Mouse (Mus musculus): ENCODE data around the gene Cldn7. TPM values are rescaled to one million over a fixed set of nuclear protein-coding genes. Genes with fewer than 3 reads are reported as not detected.

Cldn7 gene
- total RNA-seq, 1 experiment = 24.9 TPM

DNA sequence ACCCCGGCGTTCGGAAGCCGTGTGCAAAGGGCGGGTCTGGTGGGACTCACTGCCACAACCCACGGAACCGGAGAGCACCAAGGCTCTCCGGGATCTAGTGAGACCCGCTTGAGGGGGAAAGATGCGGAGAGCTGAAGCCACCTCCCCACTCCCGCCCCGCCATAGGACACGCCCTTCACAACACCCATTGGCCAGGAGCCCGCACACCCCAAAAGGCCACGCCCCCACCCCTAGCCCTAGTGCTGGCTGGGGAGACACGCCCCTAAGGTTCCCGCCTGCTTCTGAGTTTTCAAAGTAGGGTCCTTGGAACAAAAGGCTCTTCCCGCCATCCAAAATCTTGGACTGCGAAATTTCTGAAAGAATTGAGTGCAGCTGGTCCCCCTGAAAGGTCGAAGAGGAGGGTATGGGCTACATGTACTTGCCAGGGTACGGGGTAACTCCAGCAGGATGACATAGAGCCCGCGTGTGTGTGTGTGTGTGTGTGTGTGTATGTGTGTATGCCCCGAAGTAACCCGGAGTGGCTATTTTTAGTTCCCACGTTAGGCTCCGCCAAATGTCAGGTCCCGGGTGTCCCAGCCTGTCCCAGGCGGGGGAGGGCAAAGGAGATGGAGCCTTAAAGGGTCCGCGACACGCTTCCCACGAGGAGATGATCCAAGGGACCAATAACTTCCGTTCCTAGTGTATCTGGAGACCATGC lies 16.4 kb upstream of the Cldn7 start, which contains the start of gene Slc2a4:
Gene Slc2a4, minus strand, starts transcription at position 123 of the 697 bp plus-strand sequence.
- Histone ChIP-seq H3K4me1 (ENCODE audit: control insufficient read depth in 2 of 2, insufficient read depth in 2 of 2, low read length in 2 of 2, poor library complexity in 1 of 2) (peaks cover 0 to 12% of the 10 kb centered on the region in 2 experiments; a peak in 1 of 4 replicates), H3K4me3 (ENCODE audit: insufficient read depth in 1 of 2, low read depth in 1 of 2, low read length in 2 of 2, poor library complexity in 1 of 2, severe bottlenecking in 1 of 2) (peak within 1 kb of the TSS; percentile 58 to 89), H3K9me3 (ENCODE audit: control insufficient read depth, insufficient read depth, low read depth, low read length) (no peaks in the 10 kb centered on the region), H3K36me3 (ENCODE audit: control insufficient read depth, insufficient read depth, low read length, poor library complexity, severe bottlenecking) (no peaks in the 10 kb centered on the region; the same call in 1 of the 2 replicates), H3K9ac (ENCODE audit: insufficient read depth, low read depth, low read length, poor library complexity, severe bottlenecking) (peak within 1 kb of the TSS; percentile 44), H3K27ac (ENCODE audit: insufficient read depth, low read depth, low read length, poor library complexity, severe bottlenecking) (no peak within 1 kb of the TSS)
- in situ Hi-C loops (cut with MboI; ENCODE audit: low sequenced_read_pairs in 2 of 2, unreplicated experiment in 2 of 2) = no loop called here
- DNase-seq (ENCODE audit: low read depth, low spot score) = peak; percentile 96
- TF ChIP-seq ZC3H11A (IDR thresholded peaks at IDR 0.05; ENCODE audit: borderline replicate concordance, low read depth, low read length) = no peak
- TF ChIP-seq HCFC1 (IDR thresholded peaks at IDR 0.05; ENCODE audit: borderline replicate concordance, insufficient read depth, low read length) = no peak
- TF ChIP-seq ZNF384 (IDR thresholded peaks at IDR 0.05; ENCODE audit: low read depth, low read length) = no peak
- no peak for TF ChIP-seq MAFK (IDR thresholded peaks at IDR 0.05; ENCODE audit: insufficient read depth, low read depth, low read length)
- TF ChIP-seq CHD2 (IDR thresholded peaks at IDR 0.05; ENCODE audit: low read depth, low read length) = no peak

- DNase-seq (ENCODE audit: low read depth, low spot score) = peak; percentile 92
- H3K9me3 ChIP-seq (ENCODE audit: control insufficient read depth, insufficient read depth, low read depth, low read length) = no peaks in the 10 kb centered on the region
- H3K36me3 ChIP-seq (ENCODE audit: control insufficient read depth, insufficient read depth, low read length, poor library complexity, severe bottlenecking) = no peaks in the 10 kb centered on the region; the same call in 1 of the 2 replicates
- peak overlapping the region; percentile 44 for H3K9ac ChIP-seq (ENCODE audit: insufficient read depth, low read depth, low read length, poor library complexity, severe bottlenecking)
- peak; percentile 54; the same call in 1 of the 2 replicates for TF ChIP-seq ZC3H11A (IDR thresholded peaks at IDR 0.05; ENCODE audit: borderline replicate concordance, low read depth, low read length)
- no peak for TF ChIP-seq ZNF384 (IDR thresholded peaks at IDR 0.05; ENCODE audit: low read depth, low read length)
- H3K4me3 ChIP-seq (ENCODE audit: insufficient read depth in 1 of 2, low read depth in 1 of 2, low read length in 2 of 2, poor library complexity in 1 of 2, severe bottlenecking in 1 of 2) = peak overlapping the region; percentile 49 to 89; a peak in 3 of 4 replicates
- in situ Hi-C loops (cut with MboI; ENCODE audit: low sequenced_read_pairs in 2 of 2, unreplicated experiment in 2 of 2) = no loop called here
- no peak overlapping the region for H3K27ac ChIP-seq (ENCODE audit: insufficient read depth, low read depth, low read length, poor library complexity, severe bottlenecking)
- peaks cover 0 to 12% of the 10 kb centered on the region in 2 experiments; a peak in 1 of 4 replicates for H3K4me1 ChIP-seq (ENCODE audit: control insufficient read depth in 2 of 2, insufficient read depth in 2 of 2, low read length in 2 of 2, poor library complexity in 1 of 2)
These were observed 15.8 kb upstream of the Cldn7 start for GRCm38 (mm10) chr11:69948763-69949150.

DNA sequence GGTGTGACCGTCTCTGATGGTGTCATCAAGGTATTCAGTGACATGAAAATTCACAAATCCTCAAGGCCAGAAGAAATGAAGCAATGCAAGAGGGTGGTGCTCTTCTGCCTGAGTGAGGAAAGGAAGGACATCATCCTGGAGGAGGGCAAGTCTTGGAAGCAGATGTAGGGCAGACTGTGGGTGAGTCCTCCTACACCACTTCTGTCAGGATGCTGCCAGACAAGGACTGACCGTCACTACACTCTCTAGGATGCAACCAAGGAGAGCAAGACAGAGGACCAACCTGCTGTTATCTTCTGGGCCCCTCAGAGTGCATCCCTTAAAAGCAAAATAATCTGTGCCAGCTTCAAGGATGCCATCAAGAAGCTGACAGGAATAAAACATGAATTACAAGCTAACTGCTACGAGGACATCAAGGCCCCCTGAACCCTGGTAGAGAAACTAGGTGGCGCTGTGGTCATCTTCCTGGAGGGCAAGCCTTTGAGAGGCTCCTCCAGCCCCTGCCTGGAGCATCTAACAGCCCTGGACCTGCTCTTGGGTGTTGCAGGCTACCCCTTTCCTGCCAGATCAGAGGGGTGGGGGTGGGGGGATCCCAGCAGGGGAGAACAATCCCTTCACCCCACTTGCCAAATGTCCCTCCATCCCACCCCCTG lies 13.6 kb upstream of the Cldn7 start:
- TF ChIP-seq CHD2 (IDR thresholded peaks at IDR 0.05; ENCODE audit: low read depth, low read length) = no peak
- no peak for TF ChIP-seq ZNF384 (IDR thresholded peaks at IDR 0.05; ENCODE audit: low read depth, low read length)
- Histone ChIP-seq H3K36me3 (ENCODE audit: control insufficient read depth, insufficient read depth, low read length, poor library complexity, severe bottlenecking) (no peaks in the 10 kb centered on the region), H3K4me1 (ENCODE audit: control insufficient read depth in 2 of 2, insufficient read depth in 2 of 2, low read length in 2 of 2, poor library complexity in 1 of 2) (peaks cover 0 to 11% of the 10 kb centered on the region in 2 experiments; a peak in 1 of 4 replicates), H3K9ac (ENCODE audit: insufficient read depth, low read depth, low read length, poor library complexity, severe bottlenecking) (no peak overlapping the region), H3K27ac (ENCODE audit: insufficient read depth, low read depth, low read length, poor library complexity, severe bottlenecking) (no peak overlapping the region), H3K4me3 (ENCODE audit: insufficient read depth in 1 of 2, low read depth in 1 of 2, low read length in 2 of 2, poor library complexity in 1 of 2, severe bottlenecking in 1 of 2) (no peak overlapping the region), H3K9me3 (ENCODE audit: control insufficient read depth, insufficient read depth, low read depth, low read length) (no peaks in the 10 kb centered on the region)
- in situ Hi-C loops (cut with MboI; ENCODE audit: low sequenced_read_pairs in 2 of 2, unreplicated experiment in 2 of 2) = no loop called here
- no peak for DNase-seq (ENCODE audit: low read depth, low spot score)

DNA sequence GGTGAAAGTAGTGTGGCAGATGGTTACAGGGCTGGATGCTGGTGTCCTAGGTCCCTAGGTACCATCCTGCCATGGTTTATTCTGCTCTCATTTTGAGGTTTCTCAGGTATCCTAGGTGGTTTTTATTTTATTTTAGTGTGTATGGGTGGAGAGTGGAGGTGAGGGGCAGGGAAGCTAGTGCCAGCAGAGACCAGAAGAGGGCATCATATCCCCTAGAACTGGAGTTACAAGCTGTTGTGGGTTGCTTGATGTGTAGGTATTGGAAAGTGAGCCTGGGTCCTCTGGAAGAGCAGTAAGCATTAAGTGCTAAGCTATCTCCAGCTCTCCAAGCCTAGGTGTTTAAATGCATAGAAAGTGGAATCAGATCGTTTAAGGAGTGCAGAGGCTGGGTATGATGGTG lies 12.3 kb upstream of the Cldn7 start:
- no peak for TF ChIP-seq MAFK (IDR thresholded peaks at IDR 0.05; ENCODE audit: insufficient read depth, low read depth, low read length)
- no peak for TF ChIP-seq ZC3H11A (IDR thresholded peaks at IDR 0.05; ENCODE audit: borderline replicate concordance, low read depth, low read length)
- TF ChIP-seq CHD2 (IDR thresholded peaks at IDR 0.05; ENCODE audit: low read depth, low read length) = no peak
- no peak for TF ChIP-seq ZNF384 (IDR thresholded peaks at IDR 0.05; ENCODE audit: low read depth, low read length)
- TF ChIP-seq HCFC1 (IDR thresholded peaks at IDR 0.05; ENCODE audit: borderline replicate concordance, insufficient read depth, low read length) = no peak
- in situ Hi-C loops (cut with MboI; ENCODE audit: low sequenced_read_pairs in 2 of 2, unreplicated experiment in 2 of 2) = no loop called here

More for the DNA sequence above, 12.3 kb upstream of the Cldn7 start:
- Histone ChIP-seq H3K27ac (ENCODE audit: insufficient read depth, low read depth, low read length, poor library complexity, severe bottlenecking) (no peak overlapping the region), H3K9me3 (ENCODE audit: control insufficient read depth, insufficient read depth, low read depth, low read length) (no peaks in the 10 kb centered on the region), H3K4me3 (ENCODE audit: insufficient read depth in 1 of 2, low read depth in 1 of 2, low read length in 2 of 2, poor library complexity in 1 of 2, severe bottlenecking in 1 of 2) (no peak overlapping the region), H3K9ac (ENCODE audit: insufficient read depth, low read depth, low read length, poor library complexity, severe bottlenecking) (no peak overlapping the region), H3K4me1 (ENCODE audit: control insufficient read depth in 2 of 2, insufficient read depth in 2 of 2, low read length in 2 of 2, poor library complexity in 1 of 2) (peaks cover 0 to 6% of the 10 kb centered on the region in 2 experiments; a peak in 1 of 4 replicates), H3K36me3 (ENCODE audit: control insufficient read depth, insufficient read depth, low read length, poor library complexity, severe bottlenecking) (no peaks in the 10 kb centered on the region)
- no peak for DNase-seq (ENCODE audit: low read depth, low spot score)
